Mouse (Mus musculus) liver, adult 2 months (tissue): ENCODE data around the gene Prkca.

ENCODE experiments used
- CTCF ChIP-seq: fragments of 200-500 bp; IDR thresholded peaks from 2 replicates; pipeline ENCODE4 v1.5.1; 2011; ENCODE audit warnings: low read depth, low read length, control low read depth
- POLR2A ChIP-seq: fragments of 200-500 bp; IDR thresholded peaks from 2 replicates; pipeline ENCODE4 v1.6.1; 2011; ENCODE audit warnings: low read length, control low read depth; ENCODE audit not compliant: insufficient read depth; ENCODE audit errors: extremely low read depth

DNA sequence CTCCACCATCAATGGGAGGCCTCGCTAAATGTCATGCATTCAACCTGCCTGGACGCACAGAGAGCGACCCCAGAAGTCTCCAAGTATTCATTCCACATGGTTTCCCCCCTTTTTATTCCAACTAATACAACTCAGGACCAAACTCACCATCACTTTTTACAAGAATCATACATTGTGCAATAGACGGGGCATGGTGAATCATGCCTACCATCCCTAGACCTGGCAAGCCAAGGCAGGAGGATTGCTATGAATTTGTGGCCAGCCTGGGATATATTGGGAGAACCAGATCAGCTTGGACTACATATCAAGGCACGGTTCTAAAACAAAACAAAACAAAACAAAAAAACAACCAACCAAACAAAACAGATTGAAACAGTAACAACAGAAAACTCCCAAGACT, 19.2 kb upstream of the Prkca start:
- TF ChIP-seq POLR2A (no peak), CTCF (no peak)
